Mouse (Mus musculus): ENCODE data around the gene Lyrm4. TPM values are rescaled to one million over a fixed set of nuclear protein-coding genes. Genes with fewer than 3 reads are reported as not detected.

Gene Lyrm4
- polyA plus RNA-seq, 1 experiment from 2014 or later: 25.7 TPM

DNA sequence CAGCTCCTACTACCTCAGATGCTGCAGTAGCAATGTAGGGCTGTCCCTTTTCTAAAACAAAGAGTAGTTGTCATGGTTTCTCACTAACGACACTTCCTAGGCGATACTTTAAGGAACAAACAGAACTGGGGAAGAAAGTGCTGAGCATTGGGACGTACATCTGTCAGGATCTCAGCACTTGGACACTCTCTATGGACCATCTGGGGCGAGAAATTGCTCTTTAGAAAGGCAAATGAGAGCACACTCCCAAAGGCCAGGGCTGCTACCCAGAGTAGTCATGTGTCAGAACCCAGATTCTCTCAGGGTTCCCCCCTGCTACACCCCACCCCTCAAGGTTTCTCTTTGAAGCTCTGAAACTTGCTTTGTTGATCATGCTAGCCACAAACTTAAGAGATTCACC lies 136.9 kb downstream of the Lyrm4 start:
- Histone ChIP-seq H3K9ac (no peak overlapping the region), H3K27ac (no peak overlapping the region), H3K4me3 (replicated peaks) (no peak overlapping the region), H3K36me3 (no peaks in the 10 kb centered on the region), H3K4me1 (replicated peaks) (no peaks in the 10 kb centered on the region), H3K27me3 (replicated peaks) (no peaks in the 10 kb centered on the region), H3K4me2 (replicated peaks) (no peak overlapping the region), H3K9me3 (no peaks in the 10 kb centered on the region)
- no peak for ATAC-seq
- WGBS: 80% methylated on average over 4 of the region's 4 CpGs

DNA sequence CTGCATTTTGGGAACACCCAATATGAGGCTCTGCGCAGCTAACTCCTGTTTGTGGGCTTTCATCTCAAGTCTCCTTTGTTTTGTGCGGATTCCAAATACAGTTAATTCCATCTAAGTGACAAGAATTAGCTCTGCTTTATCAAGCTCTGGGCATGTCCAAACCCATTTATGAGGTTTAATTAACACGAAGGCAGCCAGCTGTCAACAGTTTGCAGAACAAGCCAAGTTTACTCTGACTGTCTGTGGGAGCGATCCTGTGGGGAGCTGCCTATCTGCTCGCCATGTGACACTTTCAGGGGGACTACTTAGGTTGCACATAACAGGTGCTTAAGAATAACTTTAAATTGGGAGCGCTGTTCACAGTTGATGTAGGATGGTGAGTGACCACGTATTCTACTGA lies 140.4 kb downstream of the Lyrm4 start:
- H3K27me3 ChIP-seq (replicated peaks): no peaks in the 10 kb centered on the region
- H3K36me3 ChIP-seq: no peaks in the 10 kb centered on the region
- no peak for ATAC-seq
- no peaks in the 10 kb centered on the region for H3K4me1 ChIP-seq (replicated peaks)
- H3K4me3 ChIP-seq (replicated peaks): no peak overlapping the region
- 90% methylated on average over 7 of the region's 7 CpGs for WGBS
- H3K4me2 ChIP-seq (replicated peaks): no peak overlapping the region
- H3K9ac ChIP-seq: no peak overlapping the region
- no peak overlapping the region for H3K27ac ChIP-seq
- no peaks in the 10 kb centered on the region for H3K9me3 ChIP-seq

DNA sequence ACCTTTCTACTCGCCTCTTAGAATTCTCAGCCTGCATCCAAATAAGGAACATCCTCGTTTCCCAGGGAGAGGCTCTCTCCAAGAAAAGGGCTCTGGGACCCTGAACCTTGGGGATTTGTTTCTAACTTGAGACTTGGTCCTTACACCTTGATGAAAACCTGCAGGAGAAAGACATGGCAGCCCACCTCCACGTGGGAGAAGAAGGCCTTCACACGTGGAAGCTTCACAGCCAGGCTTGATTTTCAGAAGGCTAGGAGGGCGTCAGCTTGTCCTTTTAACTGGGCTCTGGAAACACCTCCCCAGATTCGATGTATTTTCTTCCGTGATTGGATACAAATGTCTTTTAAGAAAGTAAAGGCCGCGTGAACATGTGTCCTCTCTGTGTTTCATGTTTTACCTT lies 147.5 kb downstream of the Lyrm4 start:
- no peak for ATAC-seq
- Histone ChIP-seq H3K9me3 (no peaks in the 10 kb centered on the region), H3K4me2 (replicated peaks) (peak overlapping the region; percentile 100), H3K4me3 (replicated peaks) (peak overlapping the region; percentile 62), H3K36me3 (no peaks in the 10 kb centered on the region), H3K4me1 (replicated peaks) (0 out of 2 replicates have a peak, but pooled peaks cover 9% of the 10 kb centered on the region), H3K27me3 (replicated peaks) (peaks cover 16% of the 10 kb centered on the region), H3K27ac (no peak overlapping the region), H3K9ac (no peak overlapping the region)
- WGBS: 44% methylated on average over 9 of the region's 9 CpGs

DNA sequence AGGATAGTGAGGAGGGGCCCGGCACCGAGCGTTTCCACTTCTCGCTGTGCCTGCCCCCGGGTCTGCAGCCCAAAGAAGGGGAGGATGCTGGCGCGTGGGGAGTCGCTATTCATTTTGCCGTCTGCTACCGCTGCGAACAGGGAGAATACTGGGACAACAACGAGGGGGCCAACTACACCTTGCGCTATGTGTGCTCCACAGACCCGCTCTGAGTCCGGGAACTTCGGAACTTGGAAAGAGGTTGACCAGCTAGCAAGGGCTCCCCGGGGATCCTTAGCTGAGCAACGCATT lies 147.9 kb downstream of the Lyrm4 start:
- Histone ChIP-seq H3K4me3 (replicated peaks) (peak overlapping the region; percentile 62), H3K27me3 (replicated peaks) (peaks cover 16% of the 10 kb centered on the region), H3K4me1 (replicated peaks) (0 out of 2 replicates have a peak, but pooled peaks cover 9% of the 10 kb centered on the region), H3K4me2 (replicated peaks) (peak overlapping the region; percentile 100), H3K36me3 (no peaks in the 10 kb centered on the region), H3K9ac (peak overlapping the region; percentile 51; the same call in 1 of the 2 replicates), H3K27ac (no peak overlapping the region), H3K9me3 (no peaks in the 10 kb centered on the region)
- no peak; the same call in 1 of the 2 replicates for ATAC-seq
- WGBS: 1% methylated on average over 18 of the region's 18 CpGs

DNA sequence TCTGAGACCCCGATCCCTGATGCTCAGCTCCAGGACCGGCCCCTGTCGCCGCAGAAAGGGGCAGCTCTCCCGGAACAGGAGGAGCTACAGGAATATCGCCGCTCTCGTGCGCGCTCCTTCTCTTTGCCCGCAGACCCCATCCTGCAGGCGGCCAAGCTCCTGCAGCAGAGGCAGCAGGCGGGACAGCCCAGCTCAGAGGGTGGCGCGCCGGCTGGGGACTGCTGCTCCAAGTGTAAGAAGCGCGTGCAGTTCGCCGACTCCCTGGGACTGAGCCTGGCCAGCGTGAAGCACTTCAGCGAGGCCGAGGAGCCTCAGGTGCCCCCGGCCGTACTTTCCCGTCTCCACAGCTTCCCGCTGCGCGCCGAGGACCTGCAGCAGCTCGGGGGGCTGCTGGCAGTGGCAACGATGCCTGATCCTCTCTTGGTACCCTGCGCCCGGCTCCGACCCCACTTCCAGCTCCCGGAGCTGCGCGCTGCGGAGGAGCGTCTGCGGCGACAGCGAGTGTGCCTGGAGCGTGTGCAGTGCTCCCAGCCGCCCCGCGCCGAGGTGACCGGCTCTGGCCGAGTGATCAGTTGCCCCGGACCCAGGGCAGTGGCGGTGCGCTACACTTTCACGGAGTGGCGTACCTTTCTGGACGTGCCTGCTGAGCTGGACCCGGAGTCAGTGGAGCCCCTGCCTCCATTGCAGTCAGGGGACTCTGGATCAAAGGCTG lies 148.5 kb downstream of the Lyrm4 start:
- peak overlapping the region; percentile 62 for H3K4me3 ChIP-seq (replicated peaks)
- no peak overlapping the region for H3K27ac ChIP-seq
- no peaks in the 10 kb centered on the region for H3K36me3 ChIP-seq
- peaks cover 16% of the 10 kb centered on the region for H3K27me3 ChIP-seq (replicated peaks)
- no peaks in the 10 kb centered on the region for H3K9me3 ChIP-seq
- ATAC-seq: peak; percentile 76
- under 1% methylated on average over 57 of the region's 57 CpGs for WGBS
- H3K4me1 ChIP-seq (replicated peaks): 0 out of 2 replicates have a peak, but pooled peaks cover 9% of the 10 kb centered on the region
- peak overlapping the region; percentile 100 for H3K4me2 ChIP-seq (replicated peaks)
- peak overlapping the region; percentile 51 for H3K9ac ChIP-seq

DNA sequence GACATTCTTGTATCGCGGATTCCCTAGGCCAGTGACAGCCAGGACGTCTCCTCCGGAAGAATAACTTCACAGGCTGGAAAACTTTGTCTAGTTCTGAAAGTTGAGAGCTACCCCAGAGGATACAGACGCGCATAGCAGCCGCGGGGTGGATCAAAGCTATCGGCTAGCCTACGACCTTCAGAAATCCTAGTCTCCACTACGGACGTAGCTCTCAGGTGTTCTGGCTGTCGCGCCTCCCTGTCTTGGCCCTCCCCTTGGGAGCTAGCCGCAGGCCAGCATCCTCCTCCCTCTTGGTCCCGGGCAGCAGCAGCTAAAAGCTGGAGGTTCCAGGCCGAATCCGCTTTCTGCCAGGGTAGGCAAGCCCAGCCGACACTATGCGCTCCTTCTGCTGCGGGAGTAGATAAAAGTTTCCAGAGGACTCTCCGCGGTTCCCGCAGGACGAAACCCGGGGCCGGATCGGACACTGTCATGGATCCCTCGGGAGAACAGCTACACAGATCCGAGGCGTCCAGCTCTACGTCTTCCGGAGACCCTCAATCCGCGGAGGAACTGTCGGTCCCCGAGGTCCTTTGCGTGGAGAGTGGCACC lies 149.1 kb downstream of the Lyrm4 start:
- under 1% methylated on average over 38 of the region's 38 CpGs for WGBS
- peak; percentile 78 for ATAC-seq

DNA sequence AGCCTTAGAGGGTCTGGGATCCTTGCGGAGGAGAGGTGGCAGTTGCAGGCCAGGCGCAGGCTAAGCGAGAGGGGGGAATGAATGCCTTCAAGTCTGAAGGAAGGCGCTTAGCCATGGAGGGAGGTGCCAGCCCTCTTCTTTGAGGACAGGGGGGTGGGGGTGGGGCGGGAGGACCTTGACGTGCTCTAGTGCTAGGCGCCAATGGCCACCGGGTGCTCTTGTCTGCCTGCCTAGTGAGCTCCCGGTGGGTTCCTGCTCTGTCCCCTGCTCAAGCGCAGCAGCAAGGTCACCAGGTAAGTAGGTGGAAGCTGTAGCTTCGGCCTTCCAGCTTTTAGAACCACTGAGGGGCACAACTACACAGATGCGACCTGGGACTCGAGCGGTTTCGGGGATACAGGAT lies 149.6 kb downstream of the Lyrm4 start:
- H3K27me3 ChIP-seq (replicated peaks): peaks cover 16% of the 10 kb centered on the region
- H3K4me3 ChIP-seq (replicated peaks): peak overlapping the region; percentile 62
- H3K27ac ChIP-seq: no peak overlapping the region
- no peaks in the 10 kb centered on the region for H3K36me3 ChIP-seq
- no peaks in the 10 kb centered on the region for H3K9me3 ChIP-seq
- peak overlapping the region; percentile 100 for H3K4me2 ChIP-seq (replicated peaks)
- ATAC-seq: peak; percentile 34
- H3K9ac ChIP-seq: peak overlapping the region; percentile 51; the same call in 1 of the 2 replicates
- WGBS: 10% methylated on average over 15 of the region's 15 CpGs
- H3K4me1 ChIP-seq (replicated peaks): 0 out of 2 replicates have a peak, but pooled peaks cover 9% of the 10 kb centered on the region

More for the DNA sequence above, 149.1 kb downstream of the Lyrm4 start:
- peak overlapping the region; percentile 100 for H3K4me2 ChIP-seq (replicated peaks)
- H3K27me3 ChIP-seq (replicated peaks): peaks cover 16% of the 10 kb centered on the region
- H3K9me3 ChIP-seq: no peaks in the 10 kb centered on the region
- H3K36me3 ChIP-seq: no peaks in the 10 kb centered on the region
- no peak overlapping the region for H3K27ac ChIP-seq
- H3K9ac ChIP-seq: peak overlapping the region; percentile 51
- 0 out of 2 replicates have a peak, but pooled peaks cover 9% of the 10 kb centered on the region for H3K4me1 ChIP-seq (replicated peaks)
- peak overlapping the region; percentile 62 for H3K4me3 ChIP-seq (replicated peaks)

DNA sequence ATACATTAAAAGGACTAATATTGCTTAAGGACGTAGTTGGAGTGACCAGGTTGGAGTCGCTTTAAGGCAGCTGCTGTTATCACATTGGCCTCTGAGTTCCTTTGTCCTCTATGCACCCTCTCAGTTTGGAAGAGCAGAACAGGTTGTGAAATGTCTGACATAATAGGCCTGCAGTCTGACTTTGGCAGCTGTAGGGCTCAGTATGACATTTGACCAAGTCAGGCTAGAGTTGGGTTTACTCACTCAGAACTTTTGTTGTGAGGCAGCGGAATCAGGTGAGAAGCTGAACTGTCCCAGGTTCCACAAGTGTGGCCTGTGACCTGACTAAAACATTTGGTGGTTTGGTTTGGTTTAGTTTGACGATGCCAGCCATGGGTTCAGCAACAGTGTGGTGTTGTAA lies 153.7 kb downstream of the Lyrm4 start:
- no peak for ATAC-seq
- WGBS: 88% methylated on average over 4 of the region's 4 CpGs

DNA sequence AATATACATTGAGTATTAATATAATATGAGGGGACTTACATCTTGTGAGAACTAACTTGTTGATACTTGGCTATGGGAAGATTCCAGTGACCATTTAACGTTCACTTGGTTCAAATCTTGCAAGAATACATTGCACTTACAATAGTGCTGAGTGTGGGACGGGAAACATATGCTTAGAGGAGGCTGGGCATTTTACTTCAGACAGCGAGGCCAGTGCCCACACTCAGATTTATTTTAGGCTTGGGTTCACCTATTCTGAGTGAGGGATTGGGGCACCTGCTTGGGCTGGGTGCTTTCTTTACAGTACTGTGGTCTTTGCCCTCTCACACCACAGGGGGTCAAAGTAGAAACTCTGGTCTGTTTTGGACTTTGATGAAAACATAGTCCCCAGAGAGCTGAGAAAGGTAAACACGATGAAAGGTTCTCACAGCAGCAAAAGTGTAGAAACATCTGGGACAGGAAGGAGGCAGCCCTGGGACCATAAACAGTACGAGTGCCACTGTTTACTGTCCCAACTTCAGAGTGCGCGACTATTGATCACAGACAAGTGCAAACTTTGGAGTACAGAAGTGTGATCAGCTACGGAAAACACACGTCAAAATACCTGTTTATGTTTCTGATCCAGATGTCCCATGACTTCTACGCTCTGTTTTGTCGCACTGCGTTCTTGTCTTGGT lies 157.8 kb downstream of the Lyrm4 start:
- H3K9ac ChIP-seq: no peak overlapping the region
- H3K27me3 ChIP-seq (replicated peaks): no peaks in the 10 kb centered on the region
- no peak overlapping the region for H3K4me2 ChIP-seq (replicated peaks)
- H3K27ac ChIP-seq: no peak overlapping the region
- H3K9me3 ChIP-seq: no peaks in the 10 kb centered on the region; the same call in 1 of the 2 replicates
- ATAC-seq: no peak
- no peaks in the 10 kb centered on the region for H3K4me1 ChIP-seq (replicated peaks)
- H3K4me3 ChIP-seq (replicated peaks): no peak overlapping the region
- WGBS: 53% methylated on average over 12 of the region's 12 CpGs
- no peaks in the 10 kb centered on the region for H3K36me3 ChIP-seq

More for the DNA sequence above, 153.7 kb downstream of the Lyrm4 start:
- H3K4me1 ChIP-seq (replicated peaks): 0 out of 2 replicates have a peak, but pooled peaks cover 3% of the 10 kb centered on the region
- no peaks in the 10 kb centered on the region; the same call in 1 of the 2 replicates for H3K9me3 ChIP-seq
- no peak overlapping the region for H3K27ac ChIP-seq
- H3K4me2 ChIP-seq (replicated peaks): no peak overlapping the region
- no peaks in the 10 kb centered on the region for H3K36me3 ChIP-seq
- no peak overlapping the region for H3K4me3 ChIP-seq (replicated peaks)
- H3K9ac ChIP-seq: no peak overlapping the region
- peaks cover 9% of the 10 kb centered on the region for H3K27me3 ChIP-seq (replicated peaks)

DNA sequence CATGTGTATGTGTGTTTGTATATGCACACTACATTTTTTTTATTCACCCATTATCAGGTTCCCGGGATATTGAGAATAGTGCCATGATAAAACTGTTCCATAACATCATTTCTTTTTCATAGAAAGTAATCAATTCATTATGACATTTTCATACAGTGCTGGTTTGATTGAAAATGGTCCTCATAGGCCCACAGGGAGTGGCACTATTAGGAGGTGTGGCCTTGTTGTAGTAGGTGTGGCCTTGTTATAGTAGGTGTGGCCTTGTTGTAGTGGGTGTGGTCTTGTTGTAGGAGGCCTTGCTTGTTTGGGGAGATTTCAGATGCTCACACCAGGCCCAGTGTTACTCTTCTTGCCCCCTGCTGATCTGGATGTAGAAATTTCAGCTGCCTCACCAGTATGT lies 158.8 kb downstream of the Lyrm4 start, which contains the start of gene Ppp1r3g:
TSS of gene Ppp1r3g (plus strand) at position 301 of the 400 bp plus-strand sequence.
- H3K27ac ChIP-seq: no peak within 1 kb of the TSS
- H3K4me2 ChIP-seq (replicated peaks): no peak within 1 kb of the TSS
- WGBS: 95% methylated on average over 1 of the region's 1 CpGs
- H3K4me3 ChIP-seq (replicated peaks): no peak within 1 kb of the TSS
- no peak for ATAC-seq
- no peaks in the 10 kb centered on the region; the same call in 1 of the 2 replicates for H3K9me3 ChIP-seq
- no peak within 1 kb of the TSS for H3K9ac ChIP-seq
- no peaks in the 10 kb centered on the region for H3K36me3 ChIP-seq
- H3K27me3 ChIP-seq (replicated peaks): no peaks in the 10 kb centered on the region
- no peaks in the 10 kb centered on the region for H3K4me1 ChIP-seq (replicated peaks)

DNA sequence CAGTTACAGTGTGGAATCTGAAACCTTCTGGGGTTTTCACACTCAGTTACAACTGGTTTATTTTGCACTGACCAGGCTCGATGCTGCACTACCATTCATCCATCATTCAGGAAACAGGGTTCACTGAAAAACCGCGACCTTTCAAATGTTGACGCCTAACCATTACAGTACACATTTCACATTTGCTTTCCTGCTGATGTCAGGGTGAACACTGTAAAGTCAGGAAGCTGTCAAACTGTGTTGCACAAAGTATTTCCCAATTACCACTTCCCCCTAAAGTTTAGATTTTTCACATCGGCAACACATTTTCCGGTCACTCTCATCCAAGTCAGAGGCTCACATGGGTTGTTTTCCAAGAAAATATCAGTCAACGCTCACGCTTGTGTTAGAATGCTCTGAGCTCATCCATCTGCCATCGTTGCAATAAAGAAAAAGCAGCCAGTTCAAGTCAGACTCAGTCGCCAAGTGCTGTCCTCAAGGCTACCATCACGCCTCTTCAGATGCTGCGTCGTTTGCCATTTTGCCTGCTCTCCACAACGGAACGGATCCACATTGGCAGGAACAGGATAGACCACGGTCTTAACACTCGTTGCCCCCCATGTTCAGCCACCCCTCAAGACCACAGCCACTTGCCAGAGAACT lies 167.4 kb downstream of the Lyrm4 start:
- no peaks in the 10 kb centered on the region for H3K4me1 ChIP-seq (replicated peaks)
- no peaks in the 10 kb centered on the region for H3K27me3 ChIP-seq (replicated peaks)
- no peak overlapping the region for H3K4me3 ChIP-seq (replicated peaks)
- H3K36me3 ChIP-seq: no peaks in the 10 kb centered on the region
- no peak overlapping the region for H3K27ac ChIP-seq
- no peak for ATAC-seq
- WGBS: 72% methylated on average over 17 of the region's 17 CpGs
- H3K4me2 ChIP-seq (replicated peaks): no peak overlapping the region
- H3K9me3 ChIP-seq: no peaks in the 10 kb centered on the region
- no peak overlapping the region for H3K9ac ChIP-seq

Data from intestine, embryonic 15.5 days (tissue).